Mouse (Mus musculus) liver, embryonic 14.5 days (tissue): ENCODE measurements around the gene Vwa3a. TPM values are rescaled to one million over a fixed set of nuclear protein-coding genes. Genes with fewer than 3 reads are reported as not detected.

ENCODE experiments used
- ATAC-seq: fragments of 200-750 bp; cut with Nextera tagmentation; 2 replicates; pipeline ENCODE4 v1.8.0; 2017; ENCODE audit warnings: moderate number of reproducible peaks, mild to moderate bottlenecking, moderate library complexity; ENCODE audit not compliant: insufficient read depth
- DNase-seq, 3 experiments: peaks; one replicate each; pipeline ENCODE4 v3.0.0-alpha.2; 2012 to 2013; ENCODE audit warnings: low read depth in 3 of 3, low spot score in 3 of 3
- H3K27ac ChIP-seq: fragments of 300-500 bp; sonication (generic); 2 replicates; pipeline ENCODE4 v1.5.1; 2014; ENCODE audit warnings: moderate library complexity, mild to moderate bottlenecking, control low read depth, inconsistent platforms
- H3K27me3 ChIP-seq: fragments of 300-500 bp; sonication (generic); 2 replicates; pipeline ENCODE4 v1.6.1; 2014; ENCODE audit warnings: mild to moderate bottlenecking, low read length, moderate library complexity; ENCODE audit not compliant: control insufficient read depth, insufficient read depth
- H3K36me3 ChIP-seq: fragments of 300-500 bp; sonication (generic); replicated peaks from 2 replicates; pipeline ENCODE4 v1.6.1; 2014; ENCODE audit warnings: low read depth; ENCODE audit not compliant: control insufficient read depth, insufficient read depth
- H3K4me1 ChIP-seq, 2 experiments: fragments of 200-500 bp in 1 of 2; fragments of 300-500 bp in 1 of 2; sonication (generic) in 1 of 2; replicated peaks; 2 replicates each; pipeline ENCODE4 v1.6.1; 2012 to 2014; ENCODE audit warnings: antibody characterized with exemption in 1 of 2, inconsistent platforms in 1 of 2, low read length in 1 of 2; ENCODE audit not compliant: control insufficient read depth in 2 of 2, insufficient read depth in 2 of 2
- H3K4me2 ChIP-seq: fragments of 300-500 bp; sonication (generic); 2 replicates; pipeline ENCODE4 v1.6.1; 2014; ENCODE audit warnings: low read depth, mild to moderate bottlenecking, control low read depth, moderate library complexity
- H3K4me3 ChIP-seq, 2 experiments: fragments of 200-500 bp in 1 of 2; fragments of 300-500 bp in 1 of 2; sonication (generic) in 1 of 2; 2 replicates each; pipeline ENCODE4 v1.5.1; 2012 to 2014; ENCODE audit warnings: low read depth in 2 of 2, low read length in 2 of 2, mild to moderate bottlenecking in 2 of 2, control low read depth in 1 of 2, inconsistent platforms in 1 of 2, moderate library complexity in 1 of 2; ENCODE audit not compliant: insufficient read depth in 1 of 2
- H3K9ac ChIP-seq: fragments of 300-500 bp; sonication (generic); replicated peaks from 2 replicates; pipeline ENCODE4 v1.6.1; 2014; ENCODE audit warnings: mild to moderate bottlenecking, control low read depth, moderate library complexity
- H3K9me3 ChIP-seq: fragments of 300-500 bp; sonication (generic); 2 replicates; pipeline ENCODE4 v1.6.1; 2016; ENCODE audit warnings: low read length, mixed read lengths; ENCODE audit not compliant: control insufficient read depth
- CTCF ChIP-seq: IDR thresholded peaks from 2 replicates; pipeline ENCODE4 v1.5.1; 2016; ENCODE audit warnings: antibody characterized with exemption, low read depth, control low read depth
- EP300 ChIP-seq: IDR thresholded peaks from 2 replicates; pipeline ENCODE4 v1.6.1; 2016; ENCODE audit warnings: antibody characterized with exemption, low read depth
- WGBS: fragments of 180-500 bp; shearing (Covaris S2); extraction: QIAGEN DNeasy Blood & Tissue Kit; methylation state at CpG from one replicate; pipeline ENCODE4 v1.1.7; 2014; ENCODE audit not compliant: insufficient replicate concordance; 5-methylcytosine and 5-hydroxymethylcytosine counted together
- polyA plus RNA-seq, 2 experiments: library from polyadenylated mRNA; depleted of rRNA in 1 of 2; stranded (reverse) in 1 of 2; unstranded in 1 of 2; fragments of >200 nt; fragmentation: Nextera tagmentation in 1 of 2; extraction: Ambion mirVana in 1 of 2; gene quantifications; 2 replicates each; pipeline versions ENCODE4 v1.2.1 to v1.2.3; 2012 to 2014

Gene Vwa3a
- polyA plus RNA-seq, 2 experiments, result 0.07 TPM; not detected in 1

DNA sequence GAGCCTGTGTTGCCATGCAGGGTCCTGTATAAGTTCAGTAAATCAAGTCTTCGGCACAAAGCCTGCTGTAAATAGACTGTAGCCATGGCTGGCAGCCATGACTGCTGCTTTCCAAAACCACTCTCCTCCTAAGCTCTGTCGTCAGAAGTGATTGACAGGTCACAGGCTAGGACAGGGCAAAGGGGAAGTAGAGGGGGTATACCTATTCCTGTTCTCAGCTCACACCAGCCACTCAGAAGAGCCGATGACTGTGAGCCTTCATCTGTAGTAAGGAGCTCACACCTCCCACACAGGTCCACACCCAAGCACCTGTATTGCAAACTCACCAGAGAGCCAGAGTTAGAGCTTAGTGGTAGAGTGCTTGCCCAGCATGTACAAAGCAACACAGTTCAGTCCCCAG is 57.3 kb downstream of the Vwa3a start:
- 34% methylated on average over 3 of the region's 3 CpGs for WGBS
- Histone ChIP-seq H3K4me1 (no peaks in the 10 kb centered on the region), H3K27ac (no peak overlapping the region), H3K4me2 (no peak overlapping the region), H3K9ac (no peak overlapping the region), H3K27me3 (no peaks in the 10 kb centered on the region), H3K9me3 (no peaks in the 10 kb centered on the region), H3K4me3 (no peak overlapping the region), H3K36me3 (no peaks in the 10 kb centered on the region)
- DNase-seq, result no peak
- TF ChIP-seq CTCF (no peak), EP300 (no peak)
- no peak for ATAC-seq

DNA sequence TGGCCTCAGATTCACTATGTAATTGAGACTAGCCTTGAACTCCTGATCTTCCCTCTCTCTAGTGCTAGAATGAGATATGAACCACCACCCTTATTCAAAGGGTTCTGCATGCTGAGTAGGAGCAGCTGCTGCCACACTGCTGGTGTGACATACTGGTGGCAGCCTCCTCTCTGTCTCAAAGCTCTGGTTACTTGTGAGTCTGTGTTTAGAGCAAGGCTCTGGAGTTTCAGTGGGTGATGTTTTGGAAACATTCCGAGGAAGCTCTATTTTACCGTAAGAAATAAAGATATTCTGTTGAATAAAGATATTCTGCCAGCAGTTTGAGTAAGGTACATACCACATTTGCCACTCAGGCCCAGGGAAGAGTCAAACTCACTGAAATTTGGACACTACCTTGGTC is 64.2 kb downstream of the Vwa3a start:
- Histone ChIP-seq H3K27ac (no peak overlapping the region), H3K4me1 (no peaks in the 10 kb centered on the region), H3K9me3 (no peaks in the 10 kb centered on the region), H3K27me3 (no peaks in the 10 kb centered on the region), H3K4me2 (no peak overlapping the region), H3K36me3 (no peaks in the 10 kb centered on the region), H3K9ac (no peak overlapping the region), H3K4me3 (no peak overlapping the region)
- ATAC-seq, result no peak
- no peak for DNase-seq
- TF ChIP-seq EP300 (no peak), CTCF (no peak)
- WGBS, result 59% methylated on average over 2 of the region's 2 CpGs

DNA sequence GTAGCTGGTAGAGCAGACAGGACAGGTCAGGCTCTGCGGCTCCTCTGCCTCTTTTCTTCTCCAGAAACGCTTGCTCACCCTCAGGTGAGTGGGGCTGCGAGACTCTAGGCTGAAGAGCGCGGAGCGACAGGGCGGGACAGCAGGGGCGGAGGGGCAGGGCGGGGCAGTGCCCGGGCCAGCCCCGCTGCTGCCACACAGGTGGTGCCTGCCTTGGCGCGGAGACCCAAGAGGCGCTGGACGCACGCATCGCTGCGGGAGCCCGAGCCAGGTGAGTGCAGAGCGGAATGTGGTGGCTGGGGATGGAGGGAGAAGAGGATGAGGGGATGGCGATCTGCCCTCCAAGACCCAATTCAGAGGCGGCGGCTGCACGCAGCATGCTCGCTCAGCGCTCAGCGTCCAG is 70.6 kb downstream of the Vwa3a start:
- H3K4me1 ChIP-seq, result 0 out of 4 replicates have a peak, but pooled peaks cover 0 to 1% of the 10 kb centered on the region in 2 experiments
- TF ChIP-seq EP300 (no peak), CTCF (no peak)
- H3K27me3 ChIP-seq, result peaks cover 3% of the 10 kb centered on the region
- H3K36me3 ChIP-seq, result no peaks in the 10 kb centered on the region
- DNase-seq, result no peak
- ATAC-seq, result no peak
- no peak overlapping the region for H3K4me2 ChIP-seq
- H3K9ac ChIP-seq, result no peak overlapping the region
- 9% methylated on average over 27 of the region's 27 CpGs for WGBS
- no peaks in the 10 kb centered on the region for H3K9me3 ChIP-seq
- H3K4me3 ChIP-seq, result no peak overlapping the region
- no peak overlapping the region for H3K27ac ChIP-seq

DNA sequence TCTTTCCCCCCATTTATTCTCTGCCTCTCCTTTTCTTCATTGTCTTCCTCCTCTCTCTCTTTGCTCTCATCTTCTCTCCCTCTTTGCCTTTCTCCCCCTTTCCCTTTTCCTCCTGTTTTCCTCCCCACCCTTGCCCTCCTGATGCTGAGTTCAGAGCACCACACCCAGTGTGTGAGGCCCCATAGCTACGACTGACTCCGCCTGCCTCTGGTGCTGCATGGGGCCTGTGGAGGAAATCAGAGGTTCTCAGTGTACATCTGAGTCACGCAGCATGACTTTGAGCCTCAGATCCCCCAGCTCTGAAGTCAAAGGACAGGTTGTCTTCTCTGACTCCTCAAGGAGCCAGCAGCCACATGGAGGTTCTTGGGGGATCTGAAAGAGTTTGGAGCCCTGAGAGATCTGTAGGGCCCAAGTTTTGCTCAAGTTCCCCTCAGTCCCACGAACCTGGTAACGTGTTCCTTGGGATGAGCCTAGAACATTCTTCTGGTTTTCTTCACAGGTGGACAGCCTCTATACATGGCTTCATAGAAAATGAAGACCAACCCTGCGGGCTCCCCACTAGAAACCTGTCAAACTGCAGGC is 72.8 kb downstream of the Vwa3a start, which contains the start of gene Gm5737:
Gene Gm5737, plus strand, starts transcription at position 532 of the 582 bp plus-strand sequence.
- ATAC-seq (no peak), DNase-seq (no peak)
- Histone ChIP-seq H3K9ac (no peak within 1 kb of the TSS), H3K9me3 (no peaks in the 10 kb centered on the region), H3K27ac (no peak within 1 kb of the TSS), H3K27me3 (peaks cover 3% of the 10 kb centered on the region), H3K4me2 (no peak within 1 kb of the TSS), H3K36me3 (no peaks in the 10 kb centered on the region), H3K4me1 (0 out of 4 replicates have a peak, but pooled peaks cover 0 to 1% of the 10 kb centered on the region in 2 experiments), H3K4me3 (no peak within 1 kb of the TSS)
- 47% methylated on average over 6 of the region's 6 CpGs for WGBS
- TF ChIP-seq CTCF, result no peak
- TF ChIP-seq EP300, result no peak

DNA sequence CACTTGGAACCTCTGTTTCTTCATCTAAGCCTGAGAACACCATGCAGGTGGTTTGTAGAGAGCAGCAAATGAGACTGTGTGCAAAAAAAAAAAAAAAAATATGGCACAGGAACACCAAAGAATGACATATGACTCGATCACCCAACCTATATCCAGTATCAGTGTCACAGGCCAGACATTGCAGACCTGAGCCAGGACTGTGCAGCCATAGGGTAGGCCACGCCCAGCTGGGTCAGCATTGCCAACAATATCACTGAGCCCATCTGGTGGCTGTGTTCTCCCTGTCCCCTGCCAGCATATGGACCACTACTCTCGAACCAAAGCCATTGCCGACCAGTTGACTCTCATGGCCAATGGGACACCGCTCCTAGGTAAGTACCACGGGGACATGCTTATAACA is 78.4 kb downstream of the Vwa3a start:
- no peaks in the 10 kb centered on the region for H3K4me1 ChIP-seq
- DNase-seq, result no peak
- no peaks in the 10 kb centered on the region for H3K27me3 ChIP-seq
- H3K9me3 ChIP-seq, result no peaks in the 10 kb centered on the region
- WGBS, result 58% methylated on average over 6 of the region's 6 CpGs
- no peak overlapping the region for H3K4me2 ChIP-seq
- H3K36me3 ChIP-seq, result no peaks in the 10 kb centered on the region
- TF ChIP-seq EP300 (no peak), CTCF (no peak)
- H3K27ac ChIP-seq, result no peak overlapping the region
- no peak overlapping the region for H3K4me3 ChIP-seq
- no peak for ATAC-seq
- no peak overlapping the region for H3K9ac ChIP-seq
